Comparison of ENCODE assay signal across 9 mouse cellular contexts in genomic region chr7:16947959-16948361, GRCm38 (mm10). TPM values are rescaled to one million over a fixed set of nuclear protein-coding genes. Genes with fewer than 3 reads are reported as not detected.
DNase-seq lines count a peak whose midpoint lies in the region; ATAC-seq lines count a peak whose summit lies in the region.
"Had no signal": no experiment of that assay in that cellular context is flagged by ENCODE, and none has a peak within 500 bp of the region (broad histone marks: within the 10 kb centered on the region; RNA-seq: fewer than 3 reads in every experiment).

No protein-coding gene starts in this region.

- peak overlapping the region; percentile 80 for H3K27ac ChIP-seq in forebrain, embryonic 13.5 days
- peak overlapping the region; percentile 97 for H3K27ac ChIP-seq in hindbrain, embryonic 13.5 days
- peak overlapping the region; percentile 96 for H3K27ac ChIP-seq in midbrain, embryonic 15.5 days
- H3K27ac ChIP-seq: macrophage had no signal

- no peaks in the 10 kb centered on the region for H3K36me3 ChIP-seq in forebrain, embryonic 13.5 days (ENCODE audit: poor library complexity, severe bottlenecking)
- H3K36me3 ChIP-seq in hindbrain, embryonic 13.5 days, result peaks cover 10% of the 10 kb centered on the region; the same call in 1 of the 2 replicates
- H3K36me3 ChIP-seq in midbrain, embryonic 15.5 days (replicated peaks), result no peaks in the 10 kb centered on the region

- peak overlapping the region; percentile 84 for H3K9ac ChIP-seq in forebrain, embryonic 13.5 days
- H3K9ac ChIP-seq in hindbrain, embryonic 13.5 days, result peak overlapping the region; percentile 93
- H3K9ac ChIP-seq in midbrain, embryonic 15.5 days, result peak overlapping the region; percentile 88

- ATAC-seq in forebrain, embryonic 13.5 days, result no peak; the same call in 1 of the 2 replicates
- ATAC-seq in hindbrain, embryonic 13.5 days (ENCODE audit: low FRiP score), result no peak
- no peak for ATAC-seq in midbrain, embryonic 15.5 days (replicated peaks)

- H3K4me1 ChIP-seq in forebrain, embryonic 13.5 days, result peaks cover 76% of the 10 kb centered on the region
- peaks cover 86% of the 10 kb centered on the region for H3K4me1 ChIP-seq in hindbrain, embryonic 13.5 days (replicated peaks)
- H3K4me1 ChIP-seq in midbrain, embryonic 15.5 days, result peaks cover 74% of the 10 kb centered on the region

- DNase-seq in heart, adult 11 months, result peak; percentile 96
- no peak for DNase-seq in heart, adult 8-10 months (ENCODE audit: low spot score)
- peak; percentile 37 for DNase-seq in adrenal gland, postnatal 25 days
- DNase-seq in embryo, embryonic 10.5 days (ENCODE audit: low spot score), result no peak
- DNase-seq in layer of hippocampus, adult 18-20 months (ENCODE audit: low spot score in 2 of 2), result no peak

- H3K4me2 ChIP-seq in forebrain, embryonic 13.5 days, result peak overlapping the region; percentile 86
- peak overlapping the region; percentile 97 for H3K4me2 ChIP-seq in hindbrain, embryonic 13.5 days
- H3K4me2 ChIP-seq in midbrain, embryonic 15.5 days, result peak overlapping the region; percentile 86

- WGBS in forebrain, embryonic 13.5 days, result 10% methylated on average over 4 of the region's 4 CpGs
- WGBS in hindbrain, embryonic 13.5 days, result 1% methylated on average over 4 of the region's 4 CpGs
- WGBS in midbrain, embryonic 15.5 days, result 4% methylated on average over 4 of the region's 4 CpGs

- no peaks in the 10 kb centered on the region for H3K9me3 ChIP-seq in forebrain, embryonic 13.5 days (replicated peaks)
- H3K9me3 ChIP-seq in hindbrain, embryonic 13.5 days, result no peaks in the 10 kb centered on the region
- no peaks in the 10 kb centered on the region for H3K9me3 ChIP-seq in midbrain, embryonic 15.5 days

- peaks cover 44% of the 10 kb centered on the region for H3K27me3 ChIP-seq in forebrain, embryonic 13.5 days
- peaks cover 8% of the 10 kb centered on the region; the same call in 1 of the 2 replicates for H3K27me3 ChIP-seq in hindbrain, embryonic 13.5 days
- no peaks in the 10 kb centered on the region for H3K27me3 ChIP-seq in midbrain, embryonic 15.5 days (replicated peaks)

- H3K4me3 ChIP-seq in forebrain, embryonic 13.5 days, result peak overlapping the region; percentile 64
- H3K4me3 ChIP-seq in hindbrain, embryonic 13.5 days, result peak overlapping the region; percentile 85
- peak overlapping the region; percentile 61 for H3K4me3 ChIP-seq in midbrain, embryonic 15.5 days

RNA-seq across cellular contexts. Expression of gene Pnmal2, which starts 3.5 kb away (rescaled TPM):
- 1 to 10 TPM; 3.5 to 4.9 (median 4.3) TPM for total RNA-seq in heart, adult 8-10 months (2022)
- total RNA-seq in adrenal gland, postnatal 25 days (2021), result 26.9 and 36.1 TPM in 2 replicates
- polyA plus RNA-seq in forebrain, embryonic 13.5 days (2015; fragmentation: Nextera tagmentation; extraction: Ambion mirVana), result 59.5 and 78.0 TPM in 2 replicates
- polyA plus RNA-seq in hindbrain, embryonic 13.5 days (2015; fragmentation: Nextera tagmentation; extraction: Ambion mirVana), result 110 and 117 TPM in 2 replicates
- polyA plus RNA-seq in midbrain, embryonic 15.5 days (2015; fragmentation: Nextera tagmentation; extraction: Ambion mirVana), result 198 and 205 TPM in 2 replicates
- 100 to 1,000 TPM; 370 to 415 TPM for total RNA-seq in layer of hippocampus, adult 18-20 months (2021)
- polyA plus RNA-seq: macrophage had no signal

RNA-seq across cellular contexts. Expression of gene Pnmal1, which starts 11.5 kb away (rescaled TPM):
- not detected for total RNA-seq in heart, adult 8-10 months (2022)
- 4.3 and 5.4 TPM in 2 replicates for total RNA-seq in adrenal gland, postnatal 25 days (2021)
- 37.0 and 40.8 TPM in 2 replicates for polyA plus RNA-seq in forebrain, embryonic 13.5 days (2015; fragmentation: Nextera tagmentation; extraction: Ambion mirVana)
- polyA plus RNA-seq in hindbrain, embryonic 13.5 days (2015; fragmentation: Nextera tagmentation; extraction: Ambion mirVana), result 42.0 and 44.5 TPM in 2 replicates
- polyA plus RNA-seq in midbrain, embryonic 15.5 days (2015; fragmentation: Nextera tagmentation; extraction: Ambion mirVana), result 74.5 and 76.1 TPM in 2 replicates
- 100 to 1,000 TPM; 118 to 134 TPM for total RNA-seq in layer of hippocampus, adult 18-20 months (2021)
- polyA plus RNA-seq: macrophage had no signal

RNA-seq across cellular contexts. Expression of gene Calm3, which starts 24.0 kb away (rescaled TPM):
- 100 to 1,000 TPM; 153 to 208 (median 191) TPM for total RNA-seq in heart, adult 8-10 months (2022)
- 242 and 255 TPM in 2 replicates for total RNA-seq in adrenal gland, postnatal 25 days (2021)
- polyA plus RNA-seq in forebrain, embryonic 13.5 days (2015; fragmentation: Nextera tagmentation; extraction: Ambion mirVana), result 271 and 296 TPM in 2 replicates
- polyA plus RNA-seq in hindbrain, embryonic 13.5 days (2015; fragmentation: Nextera tagmentation; extraction: Ambion mirVana), result 307 and 317 TPM in 2 replicates
- polyA plus RNA-seq in midbrain, embryonic 15.5 days (2015; fragmentation: Nextera tagmentation; extraction: Ambion mirVana), result 351 and 370 TPM in 2 replicates
- 1,000 to 10,000 TPM; 2,132 to 2,161 TPM for total RNA-seq in layer of hippocampus, adult 18-20 months (2021)

RNA-seq across cellular contexts. Expression of gene Gm42372, which starts 34.9 kb away (rescaled TPM):
- total RNA-seq in heart, adult 8-10 months (2022), result not detected
- 1.1 and 2.1 TPM in 2 replicates for total RNA-seq in adrenal gland, postnatal 25 days (2021)
- 2.5 and 3.0 TPM in 2 replicates for polyA plus RNA-seq in forebrain, embryonic 13.5 days (2015; fragmentation: Nextera tagmentation; extraction: Ambion mirVana)
- 3.7 and 4.4 TPM in 2 replicates for polyA plus RNA-seq in hindbrain, embryonic 13.5 days (2015; fragmentation: Nextera tagmentation; extraction: Ambion mirVana)
- polyA plus RNA-seq in midbrain, embryonic 15.5 days (2015; fragmentation: Nextera tagmentation; extraction: Ambion mirVana), result 6.8 and 7.1 TPM in 2 replicates
- total RNA-seq in layer of hippocampus, adult 18-20 months (2021), result 10 to 100 TPM; 53.4 to 54.0 TPM
- polyA plus RNA-seq: macrophage had no signal

RNA-seq across cellular contexts. Expression of gene Ptgir, which starts 41.7 kb away (rescaled TPM):
- 1 to 10 TPM; 1.9 to 3.5 (median 3.1) TPM for total RNA-seq in heart, adult 8-10 months (2022)
- 1.5 and 1.6 TPM in 2 replicates for total RNA-seq in adrenal gland, postnatal 25 days (2021)
- 0.14 and 0.37 TPM in 2 replicates for polyA plus RNA-seq in forebrain, embryonic 13.5 days (2015; fragmentation: Nextera tagmentation; extraction: Ambion mirVana)
- polyA plus RNA-seq in hindbrain, embryonic 13.5 days (2015; fragmentation: Nextera tagmentation; extraction: Ambion mirVana), result 0.78 and 0.83 TPM in 2 replicates
- polyA plus RNA-seq in midbrain, embryonic 15.5 days (2015; fragmentation: Nextera tagmentation; extraction: Ambion mirVana), result 0.42 and 0.43 TPM in 2 replicates
- under 1 TPM in 1 of 2 experiments, not detected in 1; 0.10 TPM for total RNA-seq in layer of hippocampus, adult 18-20 months (2021)

Comparison
In these comparisons a context has a peak if more than half of its experiments do, and no peak if none do; other contexts are left out.
1. DNase-seq: peak in heart, adult 11 months (single experiment) and adrenal gland, postnatal 25 days (single experiment); none in heart, adult 8-10 months (single experiment), embryo, embryonic 10.5 days (single experiment) and layer of hippocampus, adult 18-20 months (0 of 2).
2. RNA of gene Pnmal1, which starts 11.5 kb away (total RNA-seq): 118 to 134 TPM in layer of hippocampus, adult 18-20 months; 4.3 to 5.4 TPM in adrenal gland, postnatal 25 days and not detected in heart, adult 8-10 months; every median in the first group is over 10 times any median in the second.
3. Peak in every context shown above with its lines, with median percentiles within 50 percentile points of each other: H3K27ac ChIP-seq, H3K4me2 ChIP-seq, H3K4me3 ChIP-seq and H3K9ac ChIP-seq.